27 mouse cellular contexts compared by ENCODE assay signal in the genomic region with DNA sequence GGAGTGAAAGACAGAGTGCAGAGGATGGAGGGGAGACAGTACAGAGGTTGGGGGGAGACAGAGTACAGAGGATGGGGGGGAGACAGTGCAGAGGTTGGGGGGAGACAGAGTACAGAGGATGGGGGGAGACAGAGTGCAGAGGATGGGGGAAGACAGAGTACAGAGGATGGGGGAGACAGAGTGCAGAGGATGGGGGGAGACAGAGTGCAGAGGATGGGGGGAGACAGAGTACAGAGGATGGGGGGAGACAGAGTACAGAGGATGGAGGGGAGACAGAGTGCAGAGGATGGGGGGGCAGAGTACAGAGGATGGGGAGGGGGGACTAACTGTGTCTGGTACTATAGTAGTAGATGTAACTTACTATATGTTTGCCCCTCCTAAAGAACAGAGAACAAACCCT. TPM values are rescaled to one million over a fixed set of nuclear protein-coding genes. Genes with fewer than 3 reads are reported as not detected.
A peak's percentile ranks its signal among the peaks of the same experiment; 100 is the strongest.
DNase-seq lines count a peak whose midpoint lies in the region; ATAC-seq and TF ChIP-seq lines count a peak whose summit lies in the region.
"Had no signal": no experiment of that assay in that cellular context is flagged by ENCODE, and none has a peak within 500 bp of the region (broad histone marks: within the 10 kb centered on the region; RNA-seq: fewer than 3 reads in every experiment).

No protein-coding gene starts in this region.

- no peaks in the 10 kb centered on the region for H3K79me2 ChIP-seq in heart, adult 2 months (replicated peaks; ENCODE audit: control insufficient read depth, insufficient read depth, low read length)

- peak; percentile 0 for DNase-seq in heart, adult 11 months
- DNase-seq in heart, postnatal 25 days (ENCODE audit: low spot score): no peak
- DNase-seq in heart, adult 2 months: no peak
- peak; percentile 47 for DNase-seq in thymus, postnatal 0 days (ENCODE audit: low spot score)
- no peak for DNase-seq in thymus, postnatal 4 days
- no peak for DNase-seq in ovary, postnatal 36 days (ENCODE audit: low spot score)
- DNase-seq: adrenal gland, adult 8-10 months; B cell, adult 2 months; cerebellum, adult 9-11 months; forebrain, postnatal 0 days; gastrocnemius, postnatal 36 days; kidney, postnatal 4 days; layer of hippocampus, adult 9-11 months; liver, postnatal 0 days; spleen, adult 18-20 months; thymus, adult 18-20 months had no signal

- intact Hi-C loops in heart, postnatal 25 days (cut with DNase I): no loop called here
- intact Hi-C loops in heart, adult 2 months (cut with DNase I): loop anchor here (10.0 kb wide), 1 partner anchor 289 kb away; no protein-coding TSS in a partner anchor

- TF ChIP-seq EP300 in heart, adult 2 months (IDR thresholded peaks at IDR 0.05; ENCODE audit: insufficient read depth, low read depth, low read length): no peak

- peak overlapping the region; percentile 94 for H3K27ac ChIP-seq in heart, embryonic 16.5 days (ENCODE audit: low read length)
- no peak overlapping the region for H3K27ac ChIP-seq in heart, adult 2 months
- H3K27ac ChIP-seq: embryonic facial prominence, embryonic 12.5 days; hindbrain, embryonic 12.5 days; kidney, embryonic 15.5 days; limb, embryonic 10.5 days; stomach, embryonic 15.5 days had no signal

- H3K27me3 ChIP-seq in heart, embryonic 16.5 days (ENCODE audit: control insufficient read depth, insufficient read depth, low read length): no peaks in the 10 kb centered on the region
- H3K27me3 ChIP-seq in heart, adult 2 months (ENCODE audit: control insufficient read depth, insufficient read depth, low read length): no peaks in the 10 kb centered on the region
- H3K27me3 ChIP-seq: embryonic facial prominence, embryonic 12.5 days; stomach, embryonic 15.5 days had no signal

- H3K9ac ChIP-seq in heart, embryonic 16.5 days (ENCODE audit: low read length): peak overlapping the region; percentile 35; the same call in 1 of the 2 replicates
- no peak overlapping the region for H3K9ac ChIP-seq in heart, adult 2 months (ENCODE audit: low read depth, low read length)
- H3K9ac ChIP-seq: embryonic facial prominence, embryonic 12.5 days; forebrain, postnatal 0 days; hindbrain, embryonic 12.5 days; kidney, embryonic 15.5 days; liver, postnatal 0 days; stomach, embryonic 15.5 days had no signal

- peaks cover 2% of the 10 kb centered on the region; the same call in 1 of the 2 replicates for H3K9me3 ChIP-seq in heart, embryonic 16.5 days (replicated peaks; ENCODE audit: control insufficient read depth, low read length)
- H3K9me3 ChIP-seq: embryonic facial prominence, embryonic 12.5 days; hindbrain, embryonic 12.5 days; kidney, embryonic 15.5 days; limb, embryonic 10.5 days; stomach, embryonic 15.5 days had no signal

- no peak overlapping the region for H3K4me2 ChIP-seq in heart, embryonic 16.5 days (ENCODE audit: low read depth, low read length)
- H3K4me2 ChIP-seq: embryonic facial prominence, embryonic 12.5 days; hindbrain, embryonic 12.5 days; kidney, embryonic 15.5 days; stomach, embryonic 15.5 days had no signal

- H3K4me3 ChIP-seq in heart, embryonic 16.5 days (ENCODE audit: low read length): no peak overlapping the region
- H3K4me3 ChIP-seq in heart, adult 2 months: no peak overlapping the region
- H3K4me3 ChIP-seq: embryonic facial prominence, embryonic 12.5 days; erythroblast, embryonic 14.5 days; hindbrain, embryonic 12.5 days; kidney, embryonic 15.5 days; limb, embryonic 10.5 days; megakaryocyte, embryonic 14.5 days; stomach, embryonic 15.5 days had no signal

- no peaks in the 10 kb centered on the region for H3K36me3 ChIP-seq in heart, embryonic 16.5 days (ENCODE audit: control insufficient read depth, insufficient read depth)
- no peaks in the 10 kb centered on the region for H3K36me3 ChIP-seq in heart, adult 2 months (ENCODE audit: control insufficient read depth, insufficient read depth, low read length)
- H3K36me3 ChIP-seq: embryonic facial prominence, embryonic 12.5 days; hindbrain, embryonic 12.5 days; kidney, embryonic 15.5 days; limb, embryonic 10.5 days; stomach, embryonic 15.5 days had no signal

- peaks cover 11% of the 10 kb centered on the region for H3K4me1 ChIP-seq in heart, embryonic 16.5 days (ENCODE audit: control insufficient read depth, insufficient read depth, low read length)
- peaks cover 3% of the 10 kb centered on the region; the same call in 1 of the 2 replicates for H3K4me1 ChIP-seq in heart, adult 2 months (ENCODE audit: control insufficient read depth, insufficient read depth, low read length)
- H3K4me1 ChIP-seq: embryonic facial prominence, embryonic 12.5 days; megakaryocyte, embryonic 14.5 days had no signal

- no peak for TF ChIP-seq CTCF in heart, adult 2 months (IDR thresholded peaks at IDR 0.05)

- no peak for TF ChIP-seq POLR2A in heart, adult 2 months (IDR thresholded peaks at IDR 0.05; ENCODE audit: insufficient read depth, low read depth, low read length)

- no peak for ATAC-seq in heart, embryonic 16.5 days (replicated peaks; ENCODE audit: extremely low read depth, insufficient read depth, low FRiP score)
- ATAC-seq: forebrain, postnatal 0 days; liver, postnatal 0 days; midbrain, embryonic 16.5 days; Patski had no signal

RNA-seq across cellular contexts. Expression of a gene that starts 20.5 kb away (rescaled TPM):
- 1 to 10 TPM; 1.8 to 2.6 TPM for total RNA-seq in heart, postnatal 25 days (2021)
- polyA plus RNA-seq in heart, embryonic 16.5 days (2015; fragmentation: Nextera tagmentation; extraction: Ambion mirVana): 6.6 and 8.7 TPM in 2 replicates
- 1 to 10 TPM; 3.0 to 4.0 TPM for total RNA-seq in heart, adult 2 months (2021)
- polyA plus RNA-seq in heart, adult 2 months (2012; rRNA removed): 0.82 and 1.5 TPM in 2 replicates
- polyA plus RNA-seq in thymus, postnatal 0 days (2015; fragmentation: Nextera tagmentation; extraction: Ambion mirVana): 1.2 and 1.9 TPM in 2 replicates
- total RNA-seq: gastrocnemius, postnatal 36 days had no signal
- polyA plus RNA-seq: erythroblast, embryonic 14.5 days; liver, adult 2 months; liver, postnatal 0 days; Patski had no signal

Comparison
In these comparisons a context has a peak if more than half of its experiments do, and no peak if none do; other contexts are left out.
1. DNase-seq: peak in heart, adult 11 months (single experiment) and thymus, postnatal 0 days (single experiment); none in heart, postnatal 25 days (single experiment), heart, adult 2 months (0 of 2), thymus, postnatal 4 days (single experiment) and ovary, postnatal 36 days (single experiment).